Mouse (Mus musculus) thymus, postnatal 36 days (tissue): ENCODE measurements around the gene Gas7.

Source experiments
- DNase-seq, 2 experiments: peaks; one replicate each; pipeline ENCODE4 v3.0.0; 2022; ENCODE audit warnings: mixed read lengths in 2 of 2

Gas7 gene

GRCm38 (mm10) chr11:67633620-67634229 lies 178.5 kb downstream of the Gas7 start:
- DNase-seq: no peak

- no peak for DNase-seq
Observed at GRCm38 (mm10) chr11:67636201-67636600, 181.0 kb downstream of the Gas7 start.

GRCm38 (mm10) chr11:67636905-67637586 lies 181.8 kb downstream of the Gas7 start:
- no peak for DNase-seq

- no peak for DNase-seq
Observed at GRCm38 (mm10) chr11:67638401-67638800, 183.2 kb downstream of the Gas7 start.

- no peak for DNase-seq
Observed at GRCm38 (mm10) chr11:67640299-67640698, 185.1 kb downstream of the Gas7 start.

GRCm38 (mm10) chr11:67642421-67642820 lies 187.2 kb downstream of the Gas7 start:
- no peak for DNase-seq

GRCm38 (mm10) chr11:67642835-67643234 lies 187.6 kb downstream of the Gas7 start:
- no peak for DNase-seq

- no peak for DNase-seq
Observed at GRCm38 (mm10) chr11:67643465-67643864, 188.2 kb downstream of the Gas7 start.

- DNase-seq: no peak
Observed at GRCm38 (mm10) chr11:67644632-67645149, 189.5 kb downstream of the Gas7 start.

GRCm38 (mm10) chr11:67647745-67648144 lies 192.5 kb downstream of the Gas7 start:
- DNase-seq: peak; percentile 14 to 22

- no peak for DNase-seq
Observed at GRCm38 (mm10) chr11:67648651-67649407, 193.6 kb downstream of the Gas7 start.

GRCm38 (mm10) chr11:67649971-67650707 lies 194.9 kb downstream of the Gas7 start:
- no peak for DNase-seq

- no peak for DNase-seq
Observed at GRCm38 (mm10) chr11:67651731-67652130, 196.5 kb downstream of the Gas7 start.

GRCm38 (mm10) chr11:67652194-67652892 lies 197.1 kb downstream of the Gas7 start:
- DNase-seq: no peak

GRCm38 (mm10) chr11:67652893-67653255 lies 197.6 kb downstream of the Gas7 start:
- no peak for DNase-seq

- DNase-seq: no peak
Observed at GRCm38 (mm10) chr11:67653521-67654090, 198.4 kb downstream of the Gas7 start.

- DNase-seq: no peak
Observed at GRCm38 (mm10) chr11:67654514-67654913, 199.3 kb downstream of the Gas7 start.

GRCm38 (mm10) chr11:67655236-67655959 lies 200.2 kb downstream of the Gas7 start:
- DNase-seq: no peak

GRCm38 (mm10) chr11:67656366-67656765 lies 201.1 kb downstream of the Gas7 start:
- DNase-seq: no peak

GRCm38 (mm10) chr11:67656811-67657210 lies 201.6 kb downstream of the Gas7 start:
- no peak for DNase-seq

- peak; percentile 11 to 14 for DNase-seq
Observed at GRCm38 (mm10) chr11:67657685-67658382, 202.6 kb downstream of the Gas7 start.
